Mouse (Mus musculus) cerebellum, adult 2 months (tissue): ENCODE measurements around the gene Eepd1. TPM values are rescaled to one million over a fixed set of nuclear protein-coding genes. Genes with fewer than 3 reads are reported as not detected.
A peak's percentile ranks its signal among the peaks of the same experiment; 100 is the strongest.

ENCODE experiments used
- DNase-seq, 2 experiments: peaks; one replicate each; pipeline ENCODE4 v3.0.0; 2021
- H3K27ac ChIP-seq: fragments of 200-500 bp; 2 replicates; pipeline ENCODE4 v1.5.1; 2012; ENCODE audit warnings: low read length, control low read depth, inconsistent platforms; ENCODE audit not compliant: insufficient read depth
- H3K27me3 ChIP-seq: fragments of 200-500 bp; 2 replicates; pipeline ENCODE4 v1.6.1; 2012; ENCODE audit warnings: inconsistent platforms, mild to moderate bottlenecking, low read length, moderate library complexity; ENCODE audit not compliant: control insufficient read depth, insufficient read depth
- H3K4me1 ChIP-seq: fragments of 200-500 bp; 2 replicates; pipeline ENCODE4 v1.6.1; 2011; ENCODE audit warnings: low read length; ENCODE audit not compliant: control insufficient read depth, insufficient read depth
- H3K4me3 ChIP-seq: fragments of 200-500 bp; replicated peaks from 2 replicates; pipeline ENCODE3; 2011; ENCODE audit warnings: mild to moderate bottlenecking, low read depth, low read length, control low read depth; ENCODE audit not compliant: insufficient read depth
- CTCF ChIP-seq: fragments of 200-500 bp; IDR thresholded peaks from 2 replicates; pipeline ENCODE4 v1.5.1; 2011; ENCODE audit warnings: low read depth, mild to moderate bottlenecking, control low read depth, low read length, moderate library complexity, borderline replicate concordance; ENCODE audit not compliant: insufficient read depth
- POLR2A ChIP-seq: fragments of 200-500 bp; IDR thresholded peaks from 2 replicates; pipeline ENCODE4 v1.6.1; 2011; ENCODE audit warnings: low read length, control low read depth, borderline replicate concordance; ENCODE audit not compliant: insufficient read depth
- WGBS: fragments of 180-500 bp; shearing (Covaris S2); methylation state at CpG from one replicate; pipeline ENCODE4 v1.1.7; 2018; 5-methylcytosine and 5-hydroxymethylcytosine counted together
- polyA plus RNA-seq: library from polyadenylated mRNA; depleted of rRNA; stranded (reverse); fragments of >200 nt; gene quantifications from 2 replicates; pipeline ENCODE4 v1.2.3, GENCODE M21; 2012

Eepd1 gene
- polyA plus RNA-seq, 1 experiment, result 11.0 TPM

- no peaks in the 10 kb centered on the region for H3K27me3 ChIP-seq
- DNase-seq, result no peak
- H3K4me1 ChIP-seq, result peaks cover 16% of the 10 kb centered on the region; the same call in 1 of the 2 replicates
- H3K27ac ChIP-seq, result no peak overlapping the region
- H3K4me3 ChIP-seq, result no peak overlapping the region
- TF ChIP-seq POLR2A (no peak), CTCF (no peak)
- 92% methylated on average over 11 of the region's 11 CpGs for whole genome bisulfite sequencing
Observed at GRCm38 (mm10) chr9:25510572-25510971, 29.2 kb downstream of the Eepd1 start.

- H3K27ac ChIP-seq, result no peak overlapping the region
- DNase-seq, result peak; percentile 52 to 66
- no peak overlapping the region for H3K4me3 ChIP-seq
- WGBS, result 12% methylated on average over 2 of the region's 2 CpGs
- H3K27me3 ChIP-seq, result no peaks in the 10 kb centered on the region
- peaks cover 14% of the 10 kb centered on the region; the same call in 1 of the 2 replicates for H3K4me1 ChIP-seq
- TF ChIP-seq POLR2A, result no peak
- no peak for TF ChIP-seq CTCF
Observed at GRCm38 (mm10) chr9:25513050-25513449, 31.7 kb downstream of the Eepd1 start.

GRCm38 (mm10) chr9:25513556-25513955 is 32.2 kb downstream of the Eepd1 start:
- DNase-seq, result peak; percentile 42 to 80
- Histone ChIP-seq H3K27ac (no peak overlapping the region), H3K4me3 (no peak overlapping the region), H3K27me3 (no peaks in the 10 kb centered on the region), H3K4me1 (peaks cover 15% of the 10 kb centered on the region)
- TF ChIP-seq POLR2A, result no peak
- no peak for TF ChIP-seq CTCF
- WGBS, result 4% methylated on average over 3 of the region's 3 CpGs

- Histone ChIP-seq H3K27ac (no peak overlapping the region), H3K4me3 (no peak overlapping the region), H3K27me3 (no peaks in the 10 kb centered on the region), H3K4me1 (peaks cover 38% of the 10 kb centered on the region)
- no peak for DNase-seq
- 87% methylated on average over 7 of the region's 7 CpGs for WGBS
- TF ChIP-seq CTCF (no peak), POLR2A (no peak)
Observed at GRCm38 (mm10) chr9:25516640-25517039, 35.3 kb downstream of the Eepd1 start.

- Histone ChIP-seq H3K27ac (no peak overlapping the region), H3K4me3 (no peak overlapping the region), H3K4me1 (peaks cover 29% of the 10 kb centered on the region), H3K27me3 (no peaks in the 10 kb centered on the region)
- no peak for DNase-seq
- TF ChIP-seq CTCF (no peak), POLR2A (no peak)
- 86% methylated on average over 4 of the region's 4 CpGs for WGBS
Observed at GRCm38 (mm10) chr9:25517982-25518381, 36.6 kb downstream of the Eepd1 start.

- Histone ChIP-seq H3K4me3 (no peak overlapping the region), H3K4me1 (peaks cover 25% of the 10 kb centered on the region), H3K27me3 (no peaks in the 10 kb centered on the region), H3K27ac (no peak overlapping the region)
- TF ChIP-seq POLR2A (no peak), CTCF (no peak)
- WGBS, result 14% methylated on average over 6 of the region's 6 CpGs
- DNase-seq, result peak; percentile 42 to 72
Observed at GRCm38 (mm10) chr9:25519193-25519592, 37.8 kb downstream of the Eepd1 start.

- Histone ChIP-seq H3K4me3 (no peak overlapping the region), H3K27ac (no peak overlapping the region), H3K4me1 (peaks cover 24% of the 10 kb centered on the region), H3K27me3 (no peaks in the 10 kb centered on the region)
- DNase-seq, result peak; percentile 39 to 54
- TF ChIP-seq POLR2A (no peak), CTCF (no peak)
- 22% methylated on average over 7 of the region's 7 CpGs for WGBS
Observed at GRCm38 (mm10) chr9:25520826-25521225, 39.5 kb downstream of the Eepd1 start.

GRCm38 (mm10) chr9:25521825-25522224 is 40.5 kb downstream of the Eepd1 start:
- H3K4me1 ChIP-seq, result peaks cover 24% of the 10 kb centered on the region
- 97% methylated on average over 2 of the region's 2 CpGs for WGBS

GRCm38 (mm10) chr9:25526516-25526915 is 45.2 kb downstream of the Eepd1 start:
- H3K27ac ChIP-seq, result no peak overlapping the region
- TF ChIP-seq CTCF (no peak), POLR2A (no peak)
- peaks cover 3% of the 10 kb centered on the region; the same call in 1 of the 2 replicates for H3K4me1 ChIP-seq
- H3K4me3 ChIP-seq, result no peak overlapping the region
- 76% methylated on average over 1 of the region's 1 CpGs for WGBS
- DNase-seq, result no peak
- H3K27me3 ChIP-seq, result no peaks in the 10 kb centered on the region

More at GRCm38 (mm10) chr9:25521825-25522224, 40.5 kb downstream of the Eepd1 start:
- DNase-seq, result no peak
- TF ChIP-seq POLR2A, result no peak
- no peak for TF ChIP-seq CTCF
- Histone ChIP-seq H3K4me3 (no peak overlapping the region), H3K27me3 (no peaks in the 10 kb centered on the region), H3K27ac (no peak overlapping the region)
